Mouse (Mus musculus) lung, postnatal 0 days (tissue): ENCODE data around the gene Colgalt2. TPM values are rescaled to one million over a fixed set of nuclear protein-coding genes. Genes with fewer than 3 reads are reported as not detected.

ENCODE experiments used
- ATAC-seq: fragments of 200-750 bp; cut with Nextera tagmentation; 2 replicates; pipeline ENCODE4 v1.8.0; 2017; ENCODE audit warnings: moderate library complexity
- DNase-seq: peaks from one replicate; pipeline ENCODE4 v3.0.0-alpha.2; 2016; ENCODE audit warnings: low spot score
- H3K27ac ChIP-seq: fragments of 300-500 bp; sonication (generic); 2 replicates; pipeline ENCODE4 v1.5.1; 2014; ENCODE audit warnings: antibody characterized with exemption, mild to moderate bottlenecking, low read length, mixed read lengths
- H3K27me3 ChIP-seq: fragments of 300-500 bp; sonication (generic); replicated peaks from 2 replicates; pipeline ENCODE4 v1.6.1; 2014; ENCODE audit warnings: low read length, mixed read lengths; ENCODE audit not compliant: insufficient read depth
- H3K36me3 ChIP-seq: fragments of 300-500 bp; sonication (generic); 2 replicates; pipeline ENCODE4 v1.6.1; 2014; ENCODE audit warnings: low read length, mixed read lengths; ENCODE audit not compliant: insufficient read depth
- H3K4me1 ChIP-seq: fragments of 300-500 bp; sonication (generic); 2 replicates; pipeline ENCODE4 v1.6.1; 2014; ENCODE audit warnings: antibody characterized with exemption, low read depth, low read length, mixed read lengths; ENCODE audit not compliant: insufficient read depth
- H3K4me2 ChIP-seq: fragments of 300-500 bp; sonication (generic); replicated peaks from 2 replicates; pipeline ENCODE4 v1.6.1; 2014; ENCODE audit warnings: low read depth, mild to moderate bottlenecking, low read length, moderate library complexity, mixed read lengths
- H3K4me3 ChIP-seq: fragments of 300-500 bp; sonication (generic); 2 replicates; pipeline ENCODE4 v1.5.1; 2014; ENCODE audit warnings: low read depth, low read length
- H3K9ac ChIP-seq: fragments of 300-500 bp; sonication (generic); replicated peaks from 2 replicates; pipeline ENCODE4 v1.6.1; 2014; ENCODE audit warnings: low read depth, mild to moderate bottlenecking
- H3K9me3 ChIP-seq: fragments of 300-500 bp; sonication (generic); 2 replicates; pipeline ENCODE4 v1.6.1; 2016; ENCODE audit warnings: low read length, mixed read lengths
- CTCF ChIP-seq: IDR thresholded peaks from 2 replicates; pipeline ENCODE4 v1.5.1; 2016; ENCODE audit warnings: antibody characterized with exemption, mild to moderate bottlenecking
- EP300 ChIP-seq: IDR thresholded peaks from 2 replicates; pipeline ENCODE4 v1.6.1; 2016; ENCODE audit warnings: antibody characterized with exemption, mild to moderate bottlenecking, control low read depth
- WGBS: fragments of 180-500 bp; shearing (Covaris S2); extraction: QIAGEN DNeasy Blood & Tissue Kit; methylation state at CpG from one replicate; pipeline ENCODE4 v1.1.7; 2014; 5-methylcytosine and 5-hydroxymethylcytosine counted together
- polyA plus RNA-seq: library from polyadenylated mRNA; unstranded; fragments of >200 nt; fragmentation: Nextera tagmentation; extraction: Ambion mirVana; gene quantifications from 2 replicates; pipeline ENCODE4 v1.2.1, GENCODE M21; 2015

The Colgalt2 gene
- polyA plus RNA-seq, 1 experiment from 2014 or later = 3.6 TPM

DNA sequence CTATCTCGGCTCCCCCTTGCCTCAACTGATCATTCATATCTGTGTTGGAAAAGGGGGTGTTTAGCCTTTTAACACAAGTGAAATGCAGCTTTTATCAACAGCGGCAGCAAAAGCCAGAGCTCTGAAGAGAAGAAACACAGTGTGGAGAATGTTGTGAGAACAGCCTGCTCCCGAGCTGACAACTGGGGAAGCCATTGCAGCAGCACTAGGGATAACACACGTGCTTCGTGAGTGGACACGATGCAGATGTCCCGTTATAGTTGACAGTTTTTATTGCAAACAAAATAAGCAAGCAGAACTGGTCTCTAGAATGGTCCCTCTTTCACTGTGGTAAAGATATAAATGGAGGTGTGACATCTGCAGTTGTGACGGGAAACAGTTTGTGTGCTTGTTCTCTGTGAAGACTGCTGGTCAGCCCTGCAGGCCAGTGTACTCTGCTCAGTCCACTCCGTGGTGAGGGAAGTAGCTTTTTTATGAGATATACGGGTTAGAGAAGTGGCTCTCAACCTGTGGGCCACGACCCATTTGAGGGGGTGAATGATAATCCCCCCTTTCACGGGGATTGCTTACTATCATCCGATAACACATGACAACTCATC lies 16.8 kb downstream of the Colgalt2 start:
- Histone ChIP-seq H3K9me3 (no peaks in the 10 kb centered on the region), H3K4me3 (no peak overlapping the region), H3K27me3 (no peaks in the 10 kb centered on the region), H3K36me3 (no peaks in the 10 kb centered on the region), H3K9ac (no peak overlapping the region), H3K4me1 (no peaks in the 10 kb centered on the region), H3K4me2 (no peak overlapping the region), H3K27ac (peak overlapping the region; percentile 57; the same call in 1 of the 2 replicates)
- TF ChIP-seq EP300 (peak; percentile 24; the same call in 1 of the 2 replicates), CTCF (no peak)
- peak; percentile 78 for ATAC-seq
- DNase-seq = peak; percentile 86
- WGBS = 58% methylated on average over 13 of the region's 13 CpGs

DNA sequence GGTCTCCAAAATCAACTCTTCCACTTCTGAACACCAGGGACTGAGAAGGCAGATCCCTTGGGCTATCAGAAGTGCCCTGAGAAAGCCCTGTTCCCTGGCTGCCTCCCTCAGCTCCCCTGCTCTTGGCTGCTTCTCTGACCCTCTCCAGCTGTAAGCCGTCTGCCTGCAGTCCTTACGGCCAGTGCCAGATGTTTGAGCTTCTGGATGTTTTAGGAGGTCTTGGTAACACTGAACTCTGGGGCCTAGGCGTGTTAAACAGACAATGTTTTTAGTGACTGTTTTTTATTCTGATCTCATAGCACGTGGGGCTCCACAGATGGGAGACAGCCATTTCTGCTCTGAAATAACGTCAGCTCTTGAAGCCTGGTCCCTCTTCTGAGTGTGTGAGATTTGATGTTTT lies 18.0 kb downstream of the Colgalt2 start:
- H3K9me3 ChIP-seq = no peaks in the 10 kb centered on the region
- H3K36me3 ChIP-seq = no peaks in the 10 kb centered on the region
- no peak for TF ChIP-seq CTCF
- peak; percentile 61 for TF ChIP-seq EP300
- no peaks in the 10 kb centered on the region for H3K4me1 ChIP-seq
- ATAC-seq (peak; percentile 89), DNase-seq (peak; percentile 90)
- H3K27ac ChIP-seq = peak overlapping the region; percentile 57
- 37% methylated on average over 5 of the region's 5 CpGs for WGBS
- no peak overlapping the region for H3K4me3 ChIP-seq
- no peak overlapping the region for H3K9ac ChIP-seq
- H3K4me2 ChIP-seq = no peak overlapping the region
- H3K27me3 ChIP-seq = no peaks in the 10 kb centered on the region

DNA sequence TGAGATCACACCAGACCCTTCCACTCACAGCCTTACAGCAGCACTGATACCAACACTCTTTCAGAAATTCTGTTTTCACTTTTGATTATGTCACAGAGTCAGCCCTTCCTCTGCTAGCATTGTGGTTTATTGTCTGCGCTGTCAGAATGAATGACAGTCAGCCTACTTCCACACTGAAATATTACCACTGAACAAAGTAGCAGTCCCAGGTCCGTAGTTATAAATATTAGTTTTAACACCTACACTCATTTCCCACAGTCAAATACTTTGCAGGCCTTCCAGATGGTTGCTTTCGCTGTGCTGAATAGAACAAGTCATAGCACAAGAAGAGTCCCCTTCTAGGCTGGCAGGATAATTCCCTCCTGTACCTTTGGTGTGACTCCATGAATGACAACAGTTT lies 22.7 kb downstream of the Colgalt2 start:
- no peak overlapping the region for H3K4me2 ChIP-seq
- no peaks in the 10 kb centered on the region for H3K9me3 ChIP-seq
- TF ChIP-seq CTCF = no peak
- TF ChIP-seq EP300 = no peak
- H3K27ac ChIP-seq = no peak overlapping the region
- no peaks in the 10 kb centered on the region for H3K27me3 ChIP-seq
- no peaks in the 10 kb centered on the region for H3K4me1 ChIP-seq
- H3K9ac ChIP-seq = no peak overlapping the region
- ATAC-seq = no peak
- no peak overlapping the region for H3K4me3 ChIP-seq
- H3K36me3 ChIP-seq = no peaks in the 10 kb centered on the region
- peak; percentile 6 for DNase-seq
- 61% methylated on average over 3 of the region's 3 CpGs for WGBS

DNA sequence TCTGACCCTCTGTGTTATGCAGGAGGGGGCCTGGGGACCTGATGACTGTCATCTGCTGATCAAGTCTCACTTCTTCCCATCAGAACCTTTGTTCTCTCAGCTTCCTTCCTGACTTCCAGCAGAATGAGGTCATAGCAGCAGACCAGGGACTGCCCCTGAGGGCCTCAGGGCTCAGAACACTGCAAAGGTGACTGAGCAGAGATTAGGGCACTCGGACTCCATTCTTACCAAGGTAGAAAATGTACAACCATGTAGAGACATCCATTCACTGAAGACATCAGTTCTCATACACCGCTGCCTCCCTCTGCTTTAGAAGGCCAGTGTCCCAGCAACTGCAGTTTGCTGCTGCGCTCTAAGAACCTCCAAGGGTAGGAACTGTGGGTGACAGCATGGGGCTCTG lies 23.4 kb downstream of the Colgalt2 start:
- 83% methylated on average over 3 of the region's 3 CpGs for WGBS
- ATAC-seq = 0 out of 2 replicates have a peak, but pooled peaks have one; percentile 28
- Histone ChIP-seq H3K4me2 (no peak overlapping the region), H3K9me3 (no peaks in the 10 kb centered on the region), H3K9ac (no peak overlapping the region), H3K27ac (no peak overlapping the region), H3K36me3 (no peaks in the 10 kb centered on the region), H3K4me3 (no peak overlapping the region), H3K27me3 (no peaks in the 10 kb centered on the region), H3K4me1 (no peaks in the 10 kb centered on the region)
- peak; percentile 7 for DNase-seq
- TF ChIP-seq CTCF (no peak), EP300 (no peak)

DNA sequence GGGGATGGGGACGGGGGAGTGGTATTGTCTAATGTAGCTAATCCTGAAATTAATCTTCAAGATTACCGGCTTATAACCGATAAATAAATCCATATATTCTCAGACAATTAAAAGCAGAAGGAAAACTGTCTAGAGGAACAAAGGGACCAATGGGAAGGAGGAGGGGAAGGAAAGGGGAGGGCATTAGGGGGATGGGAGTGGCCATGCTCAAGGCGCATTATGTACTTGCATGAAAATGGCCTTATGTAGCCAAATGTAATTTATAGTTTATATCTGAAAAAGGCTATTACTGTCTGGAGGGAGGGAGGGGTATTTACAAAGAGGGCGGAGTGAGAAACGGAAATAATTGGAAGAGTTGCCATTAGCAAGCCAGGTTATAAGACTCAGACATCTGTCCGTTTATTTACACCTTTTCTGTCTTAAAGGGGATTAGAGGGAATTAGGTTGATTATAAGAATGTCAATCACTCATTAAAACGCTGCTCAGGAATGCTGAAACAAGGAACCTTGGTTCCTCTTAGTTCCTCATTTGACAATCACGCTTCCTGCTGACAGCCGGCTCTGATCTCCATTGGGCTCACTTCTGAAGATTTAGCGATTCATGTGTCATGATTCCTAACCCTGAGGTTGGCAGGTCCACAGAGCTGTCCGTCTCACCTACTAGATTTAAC lies 28.4 kb downstream of the Colgalt2 start:
- Histone ChIP-seq H3K27ac (no peak overlapping the region), H3K4me1 (no peaks in the 10 kb centered on the region), H3K36me3 (no peaks in the 10 kb centered on the region), H3K4me3 (no peak overlapping the region), H3K9me3 (no peaks in the 10 kb centered on the region), H3K27me3 (no peaks in the 10 kb centered on the region), H3K9ac (no peak overlapping the region), H3K4me2 (peak overlapping the region; percentile 17; the same call in 1 of the 2 replicates)
- 41% methylated on average over 12 of the region's 12 CpGs for WGBS
- ATAC-seq (no peak), DNase-seq (no peak)
- TF ChIP-seq EP300 (no peak), CTCF (no peak)

DNA sequence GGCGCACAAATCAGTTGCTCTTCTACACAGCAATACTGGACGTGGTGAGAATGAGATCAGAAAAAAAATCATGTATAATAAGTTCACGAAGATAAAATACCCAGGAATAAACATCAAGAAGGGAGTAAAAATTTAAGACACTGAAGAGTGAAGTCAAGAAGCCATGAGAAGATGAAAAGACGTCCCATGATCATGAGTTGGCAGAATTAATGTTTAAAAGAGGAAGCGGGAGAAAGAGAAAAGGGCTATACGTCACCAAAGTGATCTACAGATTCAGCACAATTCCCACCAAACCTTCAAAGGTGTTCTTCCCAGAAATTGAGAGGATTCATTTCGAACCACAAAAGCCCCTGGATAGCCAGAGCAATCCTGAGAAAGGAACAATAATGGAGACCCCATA lies 30.2 kb downstream of the Colgalt2 start:
- Histone ChIP-seq H3K4me2 (no peak overlapping the region), H3K4me3 (no peak overlapping the region), H3K9me3 (no peaks in the 10 kb centered on the region), H3K9ac (no peak overlapping the region), H3K36me3 (no peaks in the 10 kb centered on the region), H3K4me1 (no peaks in the 10 kb centered on the region), H3K27me3 (no peaks in the 10 kb centered on the region), H3K27ac (no peak overlapping the region)
- DNase-seq (no peak), ATAC-seq (no peak)
- TF ChIP-seq EP300 (no peak), CTCF (no peak)
- WGBS = 87% methylated on average over 7 of the region's 7 CpGs
